Mouse (Mus musculus): ENCODE measurements around the gene P2ry10b. TPM values are rescaled to one million over a fixed set of nuclear protein-coding genes. Genes with fewer than 3 reads are reported as not detected.

The P2ry10b gene
- polyA plus RNA-seq (2014; fragmentation: Nextera tagmentation; extraction: Ambion mirVana): 0.51 and 0.63 TPM in 2 replicates

DNA sequence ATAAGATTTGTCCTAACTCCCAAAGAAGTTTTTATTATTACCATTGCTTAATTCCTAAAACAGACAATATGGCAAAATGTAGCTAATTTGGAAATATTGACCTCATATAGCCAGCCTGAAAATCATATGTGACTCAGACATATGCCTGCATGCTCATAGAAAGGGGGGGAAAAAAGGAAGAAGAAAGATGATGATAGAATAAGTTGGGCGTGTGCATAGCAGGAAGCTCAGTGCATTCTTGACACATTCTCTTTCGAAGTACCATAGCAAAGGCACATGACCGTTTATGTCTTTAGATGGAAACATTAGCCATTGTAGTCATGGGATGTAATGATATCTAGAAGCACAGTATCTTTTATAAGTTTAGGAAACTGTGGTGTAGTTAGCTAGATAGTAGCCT lies at the start of gene P2ry10b:
P2ry10b (plus strand) TSS at position 247 of the 400 bp plus-strand sequence.
- Histone ChIP-seq H3K9me3 (ENCODE audit: control insufficient read depth, low read length) (no peaks in the 10 kb centered on the region), H3K4me3 (replicated peaks; ENCODE audit: low read length) (no peak within 1 kb of the TSS), H3K4me1 (replicated peaks; ENCODE audit: control insufficient read depth, insufficient read depth, low read length) (no peaks in the 10 kb centered on the region), H3K27me3 (ENCODE audit: control insufficient read depth, insufficient read depth, low read length) (no peaks in the 10 kb centered on the region), H3K9ac (no peak within 1 kb of the TSS), H3K27ac (no peak within 1 kb of the TSS), H3K36me3 (replicated peaks; ENCODE audit: control insufficient read depth, insufficient read depth) (no peaks in the 10 kb centered on the region), H3K4me2 (replicated peaks) (no peak within 1 kb of the TSS)
- DNase-seq (ENCODE audit: low spot score): no peak
- ATAC-seq (ENCODE audit: low FRiP score): no peak
- 89% methylated on average over 3 of the region's 3 CpGs for WGBS

- H3K4me1 ChIP-seq (replicated peaks; ENCODE audit: control insufficient read depth, insufficient read depth, low read length): no peaks in the 10 kb centered on the region
- no peak overlapping the region for H3K4me2 ChIP-seq (replicated peaks)
- H3K9ac ChIP-seq: no peak overlapping the region
- ATAC-seq (ENCODE audit: low FRiP score): no peak
- no peaks in the 10 kb centered on the region for H3K36me3 ChIP-seq (replicated peaks; ENCODE audit: control insufficient read depth, insufficient read depth)
- no peaks in the 10 kb centered on the region for H3K27me3 ChIP-seq (ENCODE audit: control insufficient read depth, insufficient read depth, low read length)
- H3K9me3 ChIP-seq (ENCODE audit: control insufficient read depth, low read length): no peaks in the 10 kb centered on the region
- WGBS: 78% methylated on average over 1 of the region's 1 CpGs
- no peak for DNase-seq (ENCODE audit: low spot score)
- no peak overlapping the region for H3K4me3 ChIP-seq (replicated peaks; ENCODE audit: low read length)
- no peak overlapping the region for H3K27ac ChIP-seq
Measured at GRCm38 (mm10) chrX:107116333-107116732, 32.4 kb upstream of the P2ry10b start.

DNA sequence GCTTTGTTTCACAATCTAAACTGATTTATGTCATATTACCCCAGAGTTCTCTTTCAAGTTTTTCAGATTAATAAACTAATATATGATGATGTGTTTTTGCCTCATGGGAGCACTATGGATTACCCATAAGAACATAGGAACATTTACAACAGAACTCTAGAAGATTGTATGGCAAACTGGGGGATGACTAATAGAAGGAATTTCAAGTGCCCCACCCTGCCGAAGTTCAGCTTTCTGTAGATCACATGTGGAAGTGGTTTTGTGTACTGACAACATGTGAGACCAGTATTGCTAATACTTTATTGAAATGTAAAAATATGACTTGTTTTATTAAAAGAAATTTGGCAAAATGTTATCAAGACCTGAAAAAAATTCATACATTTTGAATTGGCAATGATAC lies 31.7 kb upstream of the P2ry10b start:
- Histone ChIP-seq H3K9me3 (ENCODE audit: control insufficient read depth, low read length) (no peaks in the 10 kb centered on the region), H3K9ac (no peak overlapping the region), H3K27ac (no peak overlapping the region), H3K4me1 (replicated peaks; ENCODE audit: control insufficient read depth, insufficient read depth, low read length) (no peaks in the 10 kb centered on the region), H3K36me3 (replicated peaks; ENCODE audit: control insufficient read depth, insufficient read depth) (no peaks in the 10 kb centered on the region), H3K27me3 (ENCODE audit: control insufficient read depth, insufficient read depth, low read length) (no peaks in the 10 kb centered on the region), H3K4me3 (replicated peaks; ENCODE audit: low read length) (no peak overlapping the region), H3K4me2 (replicated peaks) (no peak overlapping the region)
- ATAC-seq (ENCODE audit: low FRiP score) (no peak), DNase-seq (ENCODE audit: low spot score) (no peak)
- WGBS: 85% methylated on average over 1 of the region's 1 CpGs

DNA sequence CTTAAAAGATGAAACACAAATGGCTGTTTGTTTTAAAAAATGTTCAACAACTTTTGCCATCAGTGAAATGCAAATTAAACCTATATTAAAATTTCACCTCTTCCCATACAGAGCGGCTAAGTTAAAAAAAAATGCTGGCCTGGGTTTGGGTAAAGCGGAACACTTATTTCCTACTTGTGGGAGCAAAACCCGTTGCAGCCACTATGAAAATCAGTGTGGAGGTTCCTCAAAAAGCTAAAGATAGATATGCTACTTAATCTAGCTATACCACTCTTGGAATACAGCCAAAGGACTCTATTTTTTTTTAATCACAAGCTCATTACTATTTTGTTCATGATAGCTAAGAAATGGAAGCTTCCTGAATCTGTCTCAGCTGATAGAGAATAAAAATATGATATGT lies 5.5 kb upstream of the P2ry10b start:
- no peaks in the 10 kb centered on the region for H3K9me3 ChIP-seq (ENCODE audit: control insufficient read depth, low read length)
- no peak overlapping the region for H3K4me2 ChIP-seq (replicated peaks)
- no peaks in the 10 kb centered on the region for H3K27me3 ChIP-seq (ENCODE audit: control insufficient read depth, insufficient read depth, low read length)
- no peaks in the 10 kb centered on the region for H3K36me3 ChIP-seq (replicated peaks; ENCODE audit: control insufficient read depth, insufficient read depth)
- no peak overlapping the region for H3K9ac ChIP-seq
- no peak overlapping the region for H3K27ac ChIP-seq
- WGBS: 84% methylated on average over 3 of the region's 3 CpGs
- no peak for ATAC-seq (ENCODE audit: low FRiP score)
- H3K4me1 ChIP-seq (replicated peaks; ENCODE audit: control insufficient read depth, insufficient read depth, low read length): no peaks in the 10 kb centered on the region
- DNase-seq (ENCODE audit: low spot score): no peak
- H3K4me3 ChIP-seq (replicated peaks; ENCODE audit: low read length): no peak overlapping the region

GRCm38 (mm10) chrX:107143930-107144329 lies 4.8 kb upstream of the P2ry10b start:
- DNase-seq (ENCODE audit: low spot score): no peak
- no peaks in the 10 kb centered on the region for H3K4me1 ChIP-seq (replicated peaks; ENCODE audit: control insufficient read depth, insufficient read depth, low read length)
- no peaks in the 10 kb centered on the region for H3K9me3 ChIP-seq (ENCODE audit: control insufficient read depth, low read length)
- no peak for ATAC-seq (ENCODE audit: low FRiP score)
- H3K27ac ChIP-seq: no peak overlapping the region
- H3K27me3 ChIP-seq (ENCODE audit: control insufficient read depth, insufficient read depth, low read length): no peaks in the 10 kb centered on the region
- no peak overlapping the region for H3K9ac ChIP-seq
- no peaks in the 10 kb centered on the region for H3K36me3 ChIP-seq (replicated peaks; ENCODE audit: control insufficient read depth, insufficient read depth)
- H3K4me3 ChIP-seq (replicated peaks; ENCODE audit: low read length): no peak overlapping the region
- 79% methylated on average over 2 of the region's 2 CpGs for whole genome bisulfite sequencing
- no peak overlapping the region for H3K4me2 ChIP-seq (replicated peaks)

GRCm38 (mm10) chrX:107149391-107149993 lies 765 bp downstream of the P2ry10b start:
- 74% methylated on average over 4 of the region's 4 CpGs for WGBS
- no peaks in the 10 kb centered on the region for H3K9me3 ChIP-seq (ENCODE audit: control insufficient read depth, low read length)

DNA sequence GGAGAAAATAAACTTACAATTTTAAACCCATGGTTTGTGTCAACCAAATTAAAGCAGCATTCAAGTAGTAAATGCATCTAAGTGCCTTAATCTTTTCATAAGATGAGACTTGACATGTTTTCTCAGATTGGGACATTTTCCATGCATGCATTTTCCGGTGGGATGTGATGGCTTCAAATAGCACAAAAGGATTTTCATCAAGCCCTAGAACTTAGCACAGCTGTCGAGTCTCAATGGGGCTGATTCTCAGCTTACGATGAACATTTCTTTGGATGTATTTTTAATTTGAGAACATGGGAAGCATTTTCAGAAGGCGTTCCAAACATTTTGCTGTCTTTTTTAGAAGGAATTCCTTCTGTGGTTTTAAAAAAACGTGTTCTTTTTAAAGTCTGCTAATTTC lies 1.3 kb downstream of the P2ry10b start:
- no peak overlapping the region for H3K27ac ChIP-seq
- ATAC-seq (ENCODE audit: low FRiP score) (no peak), DNase-seq (ENCODE audit: low spot score) (no peak)
- no peaks in the 10 kb centered on the region for H3K4me1 ChIP-seq (replicated peaks; ENCODE audit: control insufficient read depth, insufficient read depth, low read length)
- H3K4me2 ChIP-seq (replicated peaks): no peak overlapping the region
- H3K36me3 ChIP-seq (replicated peaks; ENCODE audit: control insufficient read depth, insufficient read depth): no peaks in the 10 kb centered on the region
- 58% methylated on average over 5 of the region's 5 CpGs for WGBS
- H3K27me3 ChIP-seq (ENCODE audit: control insufficient read depth, insufficient read depth, low read length): no peaks in the 10 kb centered on the region
- no peak overlapping the region for H3K9ac ChIP-seq
- H3K9me3 ChIP-seq (ENCODE audit: control insufficient read depth, low read length): no peaks in the 10 kb centered on the region
- H3K4me3 ChIP-seq (replicated peaks; ENCODE audit: low read length): no peak overlapping the region

More at GRCm38 (mm10) chrX:107149391-107149993, 765 bp downstream of the P2ry10b start:
- Histone ChIP-seq H3K36me3 (replicated peaks; ENCODE audit: control insufficient read depth, insufficient read depth) (no peaks in the 10 kb centered on the region), H3K27me3 (ENCODE audit: control insufficient read depth, insufficient read depth, low read length) (no peaks in the 10 kb centered on the region), H3K4me1 (replicated peaks; ENCODE audit: control insufficient read depth, insufficient read depth, low read length) (no peaks in the 10 kb centered on the region), H3K27ac (no peak overlapping the region), H3K4me3 (replicated peaks; ENCODE audit: low read length) (no peak overlapping the region), H3K4me2 (replicated peaks) (no peak overlapping the region), H3K9ac (no peak overlapping the region)
- DNase-seq (ENCODE audit: low spot score): no peak
- ATAC-seq (ENCODE audit: low FRiP score): no peak

GRCm38 (mm10) chrX:107150752-107151515 lies 2.2 kb downstream of the P2ry10b start:
- Histone ChIP-seq H3K9me3 (ENCODE audit: control insufficient read depth, low read length) (no peaks in the 10 kb centered on the region), H3K27ac (no peak overlapping the region), H3K36me3 (replicated peaks; ENCODE audit: control insufficient read depth, insufficient read depth) (no peaks in the 10 kb centered on the region), H3K4me3 (replicated peaks; ENCODE audit: low read length) (no peak overlapping the region), H3K4me1 (replicated peaks; ENCODE audit: control insufficient read depth, insufficient read depth, low read length) (no peaks in the 10 kb centered on the region), H3K27me3 (ENCODE audit: control insufficient read depth, insufficient read depth, low read length) (no peaks in the 10 kb centered on the region), H3K9ac (no peak overlapping the region), H3K4me2 (replicated peaks) (no peak overlapping the region)
- 63% methylated on average over 4 of the region's 4 CpGs for WGBS
- ATAC-seq (ENCODE audit: low FRiP score) (no peak), DNase-seq (ENCODE audit: low spot score) (no peak)

- DNase-seq (ENCODE audit: low spot score) (no peak), ATAC-seq (ENCODE audit: low FRiP score) (no peak)
- no peak overlapping the region for H3K9ac ChIP-seq
- H3K9me3 ChIP-seq (ENCODE audit: control insufficient read depth, low read length): no peaks in the 10 kb centered on the region
- H3K4me3 ChIP-seq (replicated peaks; ENCODE audit: low read length): no peak overlapping the region
- H3K27ac ChIP-seq: no peak overlapping the region
- WGBS: 73% methylated on average over 2 of the region's 2 CpGs
- no peaks in the 10 kb centered on the region for H3K36me3 ChIP-seq (replicated peaks; ENCODE audit: control insufficient read depth, insufficient read depth)
- H3K4me1 ChIP-seq (replicated peaks; ENCODE audit: control insufficient read depth, insufficient read depth, low read length): no peaks in the 10 kb centered on the region
- H3K27me3 ChIP-seq (ENCODE audit: control insufficient read depth, insufficient read depth, low read length): peaks cover 5% of the 10 kb centered on the region; the same call in 1 of the 2 replicates
- no peak overlapping the region for H3K4me2 ChIP-seq (replicated peaks)
Measured at GRCm38 (mm10) chrX:107156021-107156420, 7.3 kb downstream of the P2ry10b start.

Data from hindbrain, embryonic 14.5 days (tissue).